Mouse (Mus musculus) lung, postnatal 36 days (tissue): ENCODE measurements around the gene Vmn2r103.

Source experiments
- DNase-seq: peaks from one replicate; pipeline ENCODE4 v3.0.0; 2022; ENCODE audit warnings: mixed read lengths

Gene Vmn2r103

DNA sequence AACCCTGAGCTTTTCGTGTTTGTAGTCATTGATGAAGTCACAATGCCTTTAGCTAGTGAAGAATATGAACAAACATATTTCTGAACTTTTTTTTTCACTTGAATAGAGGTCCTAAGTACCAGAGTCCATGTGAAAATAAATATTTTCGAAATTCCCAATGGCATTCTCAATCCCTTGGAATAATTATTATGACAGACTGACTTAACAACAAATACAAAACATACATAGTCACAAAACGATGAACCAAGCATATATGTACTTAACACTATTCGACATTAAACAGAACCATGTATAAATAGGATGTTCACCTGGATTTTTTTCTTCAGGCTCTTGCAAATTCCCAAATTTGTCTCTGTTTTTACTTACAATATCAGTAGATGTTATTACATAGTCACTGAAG, at the start of gene Vmn2r103:
Gene Vmn2r103 (plus strand): TSS at position 301 of the 400 bp plus-strand sequence.
- no peak for DNase-seq

- no peak for DNase-seq
Measured at GRCm38 (mm10) chr17:19778994-19779393, 5.8 kb downstream of the Vmn2r103 start.

DNA sequence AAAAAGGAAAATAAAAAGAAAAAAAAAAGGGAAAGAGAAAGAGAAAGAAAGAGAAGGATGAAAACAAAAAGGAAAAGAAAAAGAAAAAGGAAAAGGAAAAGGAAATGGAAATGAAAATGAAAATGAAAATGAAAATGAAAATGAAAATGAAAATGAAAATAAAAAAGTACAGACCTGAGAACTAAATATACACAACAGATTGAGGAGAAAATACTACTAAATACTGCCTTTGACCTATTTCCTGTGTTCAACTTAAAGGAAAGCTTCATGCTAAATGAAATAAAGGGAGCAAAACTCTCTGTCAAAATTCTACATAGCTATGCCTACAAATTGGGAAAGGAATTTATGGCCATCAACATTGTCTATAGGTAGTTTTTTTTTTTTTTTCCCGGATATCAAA, 16.1 kb downstream of the Vmn2r103 start:
- no peak for DNase-seq
